Mouse (Mus musculus) neutrophil, adult 5-6 weeks (primary cell): ENCODE measurements around the gene Herc1. TPM values are rescaled to one million over a fixed set of nuclear protein-coding genes. Genes with fewer than 3 reads are reported as not detected.

Source experiments
- ATAC-seq: fragments of 151-379, 151-347 bp; 2 replicates; pipeline ENCODE4 v1.8.0; 2017; ENCODE audit warnings: mild to moderate bottlenecking, moderate TSS enrichment; ENCODE audit not compliant: insufficient number of reproducible peaks, poor library complexity, low FRiP score, severe bottlenecking; ENCODE audit errors: extremely low read depth
- total RNA-seq: library from RNA; stranded (forward); fragments of 200-1000 nt; gene quantifications from 2 replicates; pipeline ENCODE4 v1.2.3, GENCODE M21; 2017

Gene Herc1
- total RNA-seq, 1 experiment from 2014 or later, result 174 TPM

- ATAC-seq, result 0 out of 2 replicates have a peak, but pooled peaks have one; percentile 23
Measured at GRCm38 (mm10) chr9:66465087-66465486, 114.8 kb downstream of the Herc1 start.

DNA sequence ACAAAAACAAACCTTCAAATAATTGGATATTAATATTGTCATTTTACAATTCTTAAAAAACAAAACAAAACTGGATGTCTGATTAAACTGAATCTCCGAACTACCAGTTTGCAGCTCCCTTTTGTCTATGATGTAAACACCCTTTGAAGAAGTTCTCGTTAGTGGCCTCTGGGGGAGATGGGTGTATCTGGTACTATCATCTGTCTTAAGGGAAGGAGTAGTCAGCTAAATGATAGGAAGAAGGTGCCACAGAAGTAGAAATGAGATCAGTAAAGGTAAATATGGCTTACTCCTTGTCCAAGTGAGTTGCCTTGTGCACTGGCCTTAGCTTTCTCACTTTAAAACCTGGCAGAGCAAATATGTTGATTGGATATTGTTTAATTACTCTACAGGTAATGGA lies 127.5 kb downstream of the Herc1 start:
- no peak for ATAC-seq

DNA sequence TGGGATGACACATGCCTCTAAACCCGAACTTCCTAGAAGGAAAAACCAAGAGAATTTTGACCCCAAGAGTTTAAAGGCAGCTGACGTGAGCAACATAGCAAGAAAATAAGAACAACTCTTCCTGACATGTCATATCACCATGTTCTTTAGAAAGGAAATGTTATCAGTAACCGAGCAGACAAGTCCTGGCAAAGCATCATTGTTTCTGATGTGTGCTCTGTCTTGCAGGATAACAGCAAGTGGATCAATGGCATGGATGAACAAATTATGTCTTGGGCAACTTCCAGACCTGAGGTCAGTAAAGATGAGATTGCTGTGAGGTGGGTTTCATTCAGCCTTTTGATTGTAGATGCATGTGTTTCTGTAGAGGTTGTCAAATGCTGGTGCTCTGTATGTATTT lies 133.2 kb downstream of the Herc1 start:
- no peak for ATAC-seq

GRCm38 (mm10) chr9:66488786-66489185 lies 138.5 kb downstream of the Herc1 start:
- ATAC-seq, result no peak

DNA sequence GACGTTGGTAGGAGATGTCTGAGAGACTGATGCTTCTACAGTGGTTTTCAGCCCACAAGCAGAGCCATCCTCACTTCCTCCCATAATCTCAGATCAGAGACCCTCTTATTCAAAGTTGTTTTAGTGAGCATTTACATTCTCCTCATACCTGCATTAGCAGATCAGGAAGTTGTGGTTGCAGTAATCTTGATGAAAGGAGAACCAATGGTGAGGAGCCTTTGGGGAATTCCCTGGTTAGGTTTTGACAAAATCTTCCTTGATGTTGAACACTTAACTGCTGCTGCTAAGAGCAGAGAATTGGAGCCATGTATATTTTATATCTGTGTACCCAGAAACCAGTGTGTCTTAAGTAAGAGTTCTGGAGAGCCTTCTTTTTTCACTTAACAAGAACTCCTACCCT lies 142.1 kb downstream of the Herc1 start:
- peak; percentile 26; the same call in 1 of the 2 replicates for ATAC-seq

DNA sequence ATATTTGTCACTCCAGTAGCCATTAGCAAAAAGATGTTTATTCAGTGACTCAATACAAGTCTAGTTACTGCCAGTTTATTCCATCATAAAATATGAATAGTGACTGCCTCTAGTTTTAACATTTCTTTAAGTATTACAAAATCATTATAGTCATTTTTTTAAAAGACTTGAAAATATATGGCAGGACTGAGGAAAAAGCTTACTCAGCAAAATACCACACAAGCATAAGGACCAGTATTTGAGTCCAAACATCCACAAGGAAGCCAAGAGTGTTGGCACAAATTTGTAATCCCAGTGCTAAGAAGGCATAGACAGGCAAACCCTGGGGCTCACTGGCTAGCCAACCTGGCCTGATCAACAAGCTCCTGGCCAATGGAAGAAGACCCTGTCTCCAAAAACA lies 143.7 kb downstream of the Herc1 start:
- no peak for ATAC-seq

DNA sequence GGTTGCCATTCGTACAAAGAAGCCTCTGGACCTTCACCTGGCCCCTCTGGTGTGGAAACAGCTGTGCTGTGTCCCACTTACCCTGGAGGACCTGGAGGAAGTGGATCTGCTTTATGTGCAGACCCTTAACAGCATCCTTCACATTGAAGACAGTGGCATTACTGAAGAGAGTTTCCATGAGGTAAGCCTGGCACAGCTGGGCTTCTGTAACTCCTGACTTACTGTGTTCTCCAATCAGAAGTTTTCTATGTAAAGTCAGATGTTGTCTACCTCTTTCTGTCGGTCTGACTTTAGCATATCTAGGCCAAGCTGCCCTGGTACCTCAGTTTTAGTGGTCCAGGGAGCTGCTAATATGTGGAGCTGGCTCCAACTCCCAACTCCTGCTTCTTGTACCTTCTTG lies 151.0 kb downstream of the Herc1 start:
- ATAC-seq, result no peak

DNA sequence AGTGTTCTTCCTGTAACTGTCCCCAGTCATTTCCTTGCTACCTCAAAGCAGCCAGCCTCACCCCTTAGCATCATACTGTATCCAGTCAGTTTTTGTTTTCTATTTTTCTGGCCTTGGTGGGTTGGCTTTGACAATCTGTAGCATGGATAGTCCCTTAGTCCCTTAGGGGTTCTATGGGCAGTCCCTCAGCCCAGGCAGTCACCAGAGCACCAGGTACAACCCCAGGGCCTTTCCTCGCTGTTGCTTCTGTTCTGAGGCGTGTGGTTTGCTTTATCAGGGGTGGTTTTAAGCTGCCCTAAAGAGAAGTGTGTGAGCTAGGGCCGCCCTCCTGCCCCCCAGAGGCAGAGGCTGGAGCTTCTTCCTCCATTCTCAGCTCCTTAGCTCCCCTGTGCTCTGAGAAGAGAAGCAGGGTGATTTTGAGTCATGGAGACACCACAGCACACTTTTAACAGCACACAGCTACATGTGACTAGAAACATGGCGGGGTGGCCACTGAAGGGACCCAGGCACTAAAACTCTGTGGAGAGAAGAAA lies 153.7 kb downstream of the Herc1 start:
- ATAC-seq, result no peak; the same call in 1 of the 2 replicates

DNA sequence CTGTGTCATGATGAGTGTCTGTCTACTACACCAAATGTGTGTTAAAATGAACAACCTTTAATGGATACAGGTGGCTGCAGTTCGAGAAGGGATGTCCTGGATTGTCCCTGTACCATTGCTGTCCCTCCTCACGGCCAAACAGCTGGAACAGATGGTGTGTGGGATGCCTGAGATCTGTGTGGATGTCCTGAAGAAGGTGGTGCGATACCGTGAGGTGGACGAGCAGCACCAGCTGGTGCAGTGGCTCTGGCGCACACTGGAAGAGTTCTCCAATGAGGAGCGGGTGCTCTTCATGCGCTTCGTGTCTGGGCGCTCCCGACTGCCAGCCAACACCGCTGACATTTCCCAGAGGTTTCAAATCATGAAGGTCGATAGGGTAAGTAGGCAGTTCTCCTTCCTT lies 154.3 kb downstream of the Herc1 start:
- no peak for ATAC-seq

DNA sequence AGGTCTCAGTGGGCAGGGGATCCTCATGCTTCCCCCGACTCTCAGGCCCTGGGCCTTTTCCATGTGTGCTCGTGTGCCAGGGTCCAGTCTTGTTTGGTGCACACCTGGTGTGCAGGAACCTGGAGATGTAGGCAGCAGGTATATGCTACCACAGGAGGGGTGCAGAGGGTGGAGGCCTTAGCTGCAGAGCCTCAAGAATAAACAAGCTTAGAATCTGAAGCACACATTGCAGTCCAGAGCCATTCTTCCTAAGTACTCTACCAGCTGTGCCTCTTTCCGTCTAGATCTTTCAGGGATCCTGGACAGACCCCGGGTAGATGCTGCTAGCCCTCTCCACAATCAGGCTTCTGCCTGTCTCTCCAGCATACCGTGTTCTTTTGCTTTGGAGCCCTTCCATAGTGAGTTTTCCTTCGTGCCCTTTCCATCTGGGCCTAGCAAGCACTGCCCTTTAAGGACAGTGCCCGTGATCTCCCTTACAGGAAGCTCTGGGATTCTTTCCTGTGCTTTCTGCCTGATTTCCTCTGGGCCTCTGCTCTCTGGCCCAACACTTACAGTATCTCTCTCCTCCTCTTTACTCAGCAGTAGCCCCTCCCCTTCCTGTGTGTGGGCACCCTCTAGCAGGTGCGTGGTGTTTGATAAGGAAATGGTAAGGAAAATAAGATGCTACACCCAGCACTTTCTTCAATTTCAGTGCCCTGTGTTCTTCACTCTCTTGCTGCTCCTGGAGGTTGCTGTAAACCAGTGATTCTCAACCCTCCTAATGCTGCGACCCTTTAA lies 155.1 kb downstream of the Herc1 start:
- ATAC-seq, result no peak

DNA sequence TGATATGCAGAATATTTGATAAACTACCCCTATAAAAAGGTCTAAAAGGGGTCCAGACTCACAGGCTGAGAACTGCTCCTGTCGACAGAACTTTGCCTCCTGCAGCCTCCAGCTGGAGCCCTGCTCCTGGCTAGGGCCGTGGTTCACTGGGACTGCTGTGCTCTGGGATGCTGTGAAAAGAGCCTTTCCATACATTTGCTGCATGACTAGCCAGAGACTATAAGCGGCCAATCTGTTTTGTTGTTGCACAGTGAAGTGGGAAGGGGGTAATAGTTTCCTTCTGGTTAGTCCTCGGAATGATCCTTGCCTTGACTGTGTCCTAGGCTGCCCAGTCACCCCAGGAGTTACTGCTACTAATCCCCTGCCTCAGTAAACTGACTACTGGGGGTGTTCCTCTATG lies 155.8 kb downstream of the Herc1 start:
- no peak for ATAC-seq

- ATAC-seq, result no peak
Measured at GRCm38 (mm10) chr9:66506424-66506823, 156.2 kb downstream of the Herc1 start.

DNA sequence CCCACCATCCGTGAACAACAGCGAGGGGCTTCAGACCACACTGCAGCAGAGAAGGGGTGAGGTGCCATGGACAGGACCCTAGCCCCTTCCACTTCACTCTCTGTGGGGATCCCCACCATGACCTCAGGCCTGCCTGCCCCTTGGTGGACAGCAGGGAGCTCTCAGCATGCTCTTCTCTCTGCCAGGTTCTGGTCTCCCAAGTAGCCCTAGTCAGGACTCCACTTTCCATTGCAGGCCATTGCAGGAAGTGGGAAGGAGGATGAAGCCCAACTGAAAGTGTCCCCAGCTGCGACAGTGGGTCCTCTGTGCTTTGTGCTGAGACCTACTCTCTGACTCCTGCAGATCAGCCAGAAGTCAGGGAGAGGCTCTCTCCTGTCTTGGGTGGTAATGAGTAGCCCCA lies 157.4 kb downstream of the Herc1 start:
- no peak for ATAC-seq

- no peak for ATAC-seq
Measured at GRCm38 (mm10) chr9:66508890-66509399, 158.7 kb downstream of the Herc1 start.

DNA sequence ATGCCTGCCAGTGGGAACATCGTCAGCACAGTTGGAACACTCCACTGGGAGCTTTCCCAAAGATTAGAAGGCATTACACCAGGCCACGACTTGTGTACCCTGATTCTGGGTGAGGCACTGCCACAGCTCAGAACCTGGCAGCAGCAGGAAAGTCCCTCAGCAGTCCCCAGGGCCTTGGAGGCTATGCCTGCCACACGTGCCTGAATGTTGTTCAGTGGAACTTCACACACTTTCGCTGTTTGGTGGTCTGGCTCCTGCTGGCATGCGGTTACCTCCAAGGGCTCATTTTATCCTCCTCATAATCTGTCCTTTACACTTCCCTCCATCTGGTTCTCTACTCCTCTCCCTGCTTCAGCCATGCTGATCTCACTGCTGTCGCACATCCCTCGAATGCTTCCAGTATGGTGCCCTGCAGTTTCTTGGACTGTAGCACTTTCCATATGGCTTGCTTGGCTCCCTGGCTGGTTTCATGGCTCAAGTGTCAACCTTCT lies 160.1 kb downstream of the Herc1 start:
- ATAC-seq, result no peak

GRCm38 (mm10) chr9:66510944-66511343 lies 160.7 kb downstream of the Herc1 start:
- no peak for ATAC-seq

DNA sequence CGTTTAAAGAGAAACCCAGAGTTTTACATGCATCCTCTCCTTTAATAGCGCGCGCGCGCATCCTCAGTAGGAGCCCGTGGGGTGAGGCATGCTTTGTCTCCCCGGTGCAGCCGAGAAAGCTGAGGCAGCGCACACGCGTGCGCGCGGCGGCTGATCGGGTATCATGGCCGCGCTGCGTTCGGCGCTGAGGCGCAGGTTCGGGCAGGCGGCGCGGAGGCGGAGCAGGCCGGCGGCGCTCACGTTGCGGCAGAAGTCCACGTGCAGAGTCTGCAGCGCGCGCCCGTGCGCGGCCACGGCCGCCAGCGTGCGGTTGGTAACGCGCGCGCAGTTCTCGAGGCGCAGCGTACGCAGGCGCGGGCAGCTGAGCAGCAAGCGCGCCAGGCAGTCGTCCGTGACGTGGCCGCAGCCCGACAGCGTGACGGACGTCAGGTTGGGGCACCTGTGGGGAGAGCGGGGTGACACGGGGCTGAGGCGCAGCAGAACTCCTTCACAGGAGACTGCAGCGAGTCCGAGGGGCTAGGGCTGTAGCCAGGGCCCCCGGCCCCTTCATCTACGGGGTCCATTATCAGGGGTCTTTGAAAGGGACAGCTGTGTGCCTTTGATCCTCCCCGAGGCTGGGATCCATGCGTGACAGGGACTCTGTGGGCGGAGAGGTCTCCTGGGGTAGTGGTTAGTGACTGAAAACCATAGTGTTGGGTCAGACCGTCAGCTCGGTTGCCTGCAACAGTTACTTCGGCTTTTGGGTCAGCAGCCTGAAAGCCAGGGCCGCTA lies 161.5 kb downstream of the Herc1 start:
- ATAC-seq, result peak; percentile 31

- ATAC-seq, result peak; percentile 45
Measured at GRCm38 (mm10) chr9:66512351-66512671, 162.1 kb downstream of the Herc1 start.

- ATAC-seq, result no peak
Measured at GRCm38 (mm10) chr9:66513150-66513549, 162.9 kb downstream of the Herc1 start.
